Mouse (Mus musculus): ENCODE measurements around the gene Olfr406. TPM values are rescaled to one million over a fixed set of nuclear protein-coding genes. Genes with fewer than 3 reads are reported as not detected.

The Olfr406 gene
- total RNA-seq (2014; fragmentation: Nextera tagmentation) = not detected in 2 replicates
- not detected in 2 replicates for total RNA-seq (2017)
- not detected in 2 replicates for polyA plus RNA-seq (2012)

- Histone ChIP-seq H3K27me3 (ENCODE audit: insufficient read depth, low read length) (no peaks in the 10 kb centered on the region), H3K4me1 (ENCODE audit: insufficient read depth, low read depth, low read length) (no peaks in the 10 kb centered on the region), H3K4me3 (ENCODE audit: low read depth, low read length) (no peak within 1 kb of the TSS), H3K9me3 (replicated peaks) (no peaks in the 10 kb centered on the region), H3K36me3 (replicated peaks) (no peaks in the 10 kb centered on the region)
- TF ChIP-seq CTCF (IDR thresholded peaks at IDR 0.05; ENCODE audit: low read depth, low read length) = no peak
- no peak for TF ChIP-seq GATA1 (IDR thresholded peaks at IDR 0.05; ENCODE audit: borderline replicate concordance, low read length)
- TF ChIP-seq POLR2AphosphoS5 (IDR thresholded peaks at IDR 0.05; ENCODE audit: insufficient replicate concordance, low read depth, low read length) = no peak
- no peak for TF ChIP-seq GATA2 (IDR thresholded peaks at IDR 0.05; ENCODE audit: borderline replicate concordance, low read depth, low read length)
- no peak for TF ChIP-seq TAL1 (conservative IDR thresholded peaks at IDR 0.05; ENCODE audit: low read depth, low read length)
- DNase-seq (ENCODE audit: low spot score) (no peak), ATAC-seq (ENCODE audit: extremely low read depth, insufficient number of reproducible peaks, low FRiP score, poor library complexity, severe bottlenecking) (no peak)
Observed at GRCm38 (mm10) chr11:74259508-74259907, at the start of gene Olfr406. Gene Olfr406, plus strand, starts transcription at chr11:74259808.

DNA sequence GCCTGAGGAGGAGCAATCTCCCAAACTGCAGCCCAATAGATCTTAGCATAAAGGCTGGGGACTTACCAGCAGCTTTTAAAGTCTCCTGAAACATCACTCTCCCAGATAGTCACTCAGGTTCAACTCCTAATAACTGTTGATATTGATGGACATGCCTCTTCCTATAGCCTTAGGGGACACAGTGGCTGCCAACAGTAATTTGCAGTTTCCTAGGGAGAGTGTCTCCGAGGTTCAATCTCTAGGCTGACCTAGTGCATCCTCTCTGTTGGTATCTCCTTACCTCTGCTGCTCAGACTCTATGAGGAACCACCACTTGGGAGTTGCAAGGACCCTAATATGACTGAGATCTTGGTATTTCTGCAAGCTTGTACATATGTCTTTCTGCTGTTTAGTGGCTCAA is 48.3 kb upstream of the Olfr406 start, which contains the start of gene Olfr43:
Gene Olfr43, minus strand, starts transcription at position 101 of the 400 bp plus-strand sequence.
- ATAC-seq (ENCODE audit: extremely low read depth, insufficient number of reproducible peaks, low FRiP score, poor library complexity, severe bottlenecking) = no peak
- H3K36me3 ChIP-seq (replicated peaks) = no peaks in the 10 kb centered on the region
- no peaks in the 10 kb centered on the region for H3K27me3 ChIP-seq (ENCODE audit: insufficient read depth, low read length)

DNA sequence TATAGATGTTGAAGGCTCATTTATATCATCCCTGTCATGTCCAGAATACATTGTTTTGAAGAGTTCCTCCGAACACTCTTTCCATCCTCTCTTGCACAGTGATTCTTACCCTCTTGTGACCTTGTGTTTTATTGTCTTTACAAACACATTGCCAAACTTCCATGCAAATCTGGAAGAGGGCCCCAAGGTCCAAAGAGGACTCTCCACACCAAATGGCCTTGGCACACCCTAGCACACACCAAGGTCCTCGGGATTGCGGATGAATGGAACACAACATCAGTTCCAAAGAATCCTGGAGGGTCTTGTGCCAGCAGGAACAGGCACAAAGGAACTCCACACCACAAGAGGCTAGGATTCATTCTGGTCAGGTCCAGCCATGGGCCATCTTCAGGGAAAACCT is 18.4 kb upstream of the Olfr406 start:
- Histone ChIP-seq H3K9me3 (replicated peaks) (no peaks in the 10 kb centered on the region), H3K4me3 (ENCODE audit: low read depth, low read length) (no peak overlapping the region), H3K36me3 (replicated peaks) (no peaks in the 10 kb centered on the region), H3K27me3 (ENCODE audit: insufficient read depth, low read length) (no peaks in the 10 kb centered on the region), H3K4me1 (ENCODE audit: insufficient read depth, low read depth, low read length) (no peaks in the 10 kb centered on the region)
- TF ChIP-seq POLR2AphosphoS5 (IDR thresholded peaks at IDR 0.05; ENCODE audit: insufficient replicate concordance, low read depth, low read length) = no peak
- DNase-seq (ENCODE audit: low spot score) (no peak), ATAC-seq (ENCODE audit: extremely low read depth, insufficient number of reproducible peaks, low FRiP score, poor library complexity, severe bottlenecking) (no peak)

More for the DNA sequence above, 48.3 kb upstream of the Olfr406 start, which contains the start of gene Olfr43:
- Histone ChIP-seq H3K9me3 (replicated peaks) (no peaks in the 10 kb centered on the region), H3K4me1 (ENCODE audit: insufficient read depth, low read depth, low read length) (no peaks in the 10 kb centered on the region), H3K4me3 (ENCODE audit: low read depth, low read length) (no peak within 1 kb of the TSS)
- DNase-seq (ENCODE audit: low spot score) = no peak
- TF ChIP-seq GATA2 (IDR thresholded peaks at IDR 0.05; ENCODE audit: borderline replicate concordance, low read depth, low read length) (no peak), CTCF (IDR thresholded peaks at IDR 0.05; ENCODE audit: low read depth, low read length) (no peak), TAL1 (conservative IDR thresholded peaks at IDR 0.05; ENCODE audit: low read depth, low read length) (no peak), GATA1 (IDR thresholded peaks at IDR 0.05; ENCODE audit: borderline replicate concordance, low read length) (no peak), POLR2AphosphoS5 (IDR thresholded peaks at IDR 0.05; ENCODE audit: insufficient replicate concordance, low read depth, low read length) (no peak)

GRCm38 (mm10) chr11:74283436-74283835 is 23.8 kb downstream of the Olfr406 start, which contains the start of gene Olfr59:
Gene Olfr59, plus strand, starts transcription at chr11:74283736.
- TF ChIP-seq GATA2 (IDR thresholded peaks at IDR 0.05; ENCODE audit: borderline replicate concordance, low read depth, low read length) = no peak
- no peak for TF ChIP-seq TAL1 (conservative IDR thresholded peaks at IDR 0.05; ENCODE audit: low read depth, low read length)
- TF ChIP-seq GATA1 (IDR thresholded peaks at IDR 0.05; ENCODE audit: borderline replicate concordance, low read length) = no peak
- TF ChIP-seq POLR2AphosphoS5 (IDR thresholded peaks at IDR 0.05; ENCODE audit: insufficient replicate concordance, low read depth, low read length) = no peak
- ATAC-seq (ENCODE audit: extremely low read depth, insufficient number of reproducible peaks, low FRiP score, poor library complexity, severe bottlenecking) (no peak), DNase-seq (ENCODE audit: low spot score) (no peak)
- H3K36me3 ChIP-seq (replicated peaks) = no peaks in the 10 kb centered on the region
- H3K4me3 ChIP-seq (ENCODE audit: low read depth, low read length) = no peak within 1 kb of the TSS
- no peaks in the 10 kb centered on the region for H3K27me3 ChIP-seq (ENCODE audit: insufficient read depth, low read length)
- H3K4me1 ChIP-seq (ENCODE audit: insufficient read depth, low read depth, low read length) = no peaks in the 10 kb centered on the region
- H3K9me3 ChIP-seq (replicated peaks) = no peaks in the 10 kb centered on the region

GRCm38 (mm10) chr11:74287256-74287655 is 27.6 kb downstream of the Olfr406 start:
- Histone ChIP-seq H3K36me3 (replicated peaks) (no peaks in the 10 kb centered on the region), H3K27me3 (ENCODE audit: insufficient read depth, low read length) (0 out of 2 replicates have a peak, but pooled peaks cover 3% of the 10 kb centered on the region), H3K9me3 (replicated peaks) (no peaks in the 10 kb centered on the region), H3K4me1 (ENCODE audit: insufficient read depth, low read depth, low read length) (no peaks in the 10 kb centered on the region), H3K4me3 (ENCODE audit: low read depth, low read length) (no peak overlapping the region)
- ATAC-seq (ENCODE audit: extremely low read depth, insufficient number of reproducible peaks, low FRiP score, poor library complexity, severe bottlenecking) (no peak), DNase-seq (ENCODE audit: low spot score) (no peak)
- TF ChIP-seq CTCF (IDR thresholded peaks at IDR 0.05; ENCODE audit: low read depth, low read length) = no peak
- TF ChIP-seq TAL1 (conservative IDR thresholded peaks at IDR 0.05; ENCODE audit: low read depth, low read length) = no peak
- TF ChIP-seq GATA2 (IDR thresholded peaks at IDR 0.05; ENCODE audit: borderline replicate concordance, low read depth, low read length) = no peak
- no peak for TF ChIP-seq GATA1 (IDR thresholded peaks at IDR 0.05; ENCODE audit: borderline replicate concordance, low read length)
- no peak for TF ChIP-seq POLR2AphosphoS5 (IDR thresholded peaks at IDR 0.05; ENCODE audit: insufficient replicate concordance, low read depth, low read length)

Other genes with a start within 250 kb of the Olfr406 start
- not detected in 2 replicates for gene Olfr139, start 203.3 kb upstream of the Olfr406 start, total RNA-seq (2014; fragmentation: Nextera tagmentation)
- gene Olfr139, start 203.3 kb upstream of the Olfr406 start, total RNA-seq (2017) = 0.16 and 0.23 TPM in 2 replicates
- gene Olfr139, start 203.3 kb upstream of the Olfr406 start, polyA plus RNA-seq (2012) = not detected in 2 replicates
- not detected in 2 replicates for gene Olfr399, start 203.2 kb upstream of the Olfr406 start, total RNA-seq (2014; fragmentation: Nextera tagmentation)
- gene Olfr399, start 203.2 kb upstream of the Olfr406 start, total RNA-seq (2017) = 0.05 TPM in 1 of 2 replicates, not detected in the other
- gene Olfr399, start 203.2 kb upstream of the Olfr406 start, polyA plus RNA-seq (2012) = not detected in 2 replicates
- not detected in 2 replicates for gene Zfp616, start 189.9 kb upstream of the Olfr406 start, total RNA-seq (2014; fragmentation: Nextera tagmentation)
- 0.05 and 0.12 TPM in 2 replicates for gene Zfp616, start 189.9 kb upstream of the Olfr406 start, total RNA-seq (2017)
- not detected in 2 replicates for gene Zfp616, start 189.9 kb upstream of the Olfr406 start, polyA plus RNA-seq (2012)
- gene Olfr401, start 146.1 kb upstream of the Olfr406 start, total RNA-seq (2014; fragmentation: Nextera tagmentation) = not detected in 2 replicates
- 0.06 TPM in 1 of 2 replicates, not detected in the other for gene Olfr401, start 146.1 kb upstream of the Olfr406 start, total RNA-seq (2017)
- not detected in 2 replicates for gene Olfr401, start 146.1 kb upstream of the Olfr406 start, polyA plus RNA-seq (2012)
- not detected in 2 replicates for gene Olfr402, start 106.3 kb upstream of the Olfr406 start, total RNA-seq (2014; fragmentation: Nextera tagmentation)
- gene Olfr402, start 106.3 kb upstream of the Olfr406 start, total RNA-seq (2017) = 0.11 TPM in 1 of 2 replicates, not detected in the other
- not detected in 2 replicates for gene Olfr402, start 106.3 kb upstream of the Olfr406 start, polyA plus RNA-seq (2012)
- not detected in 2 replicates for gene Olfr403, start 73.6 kb upstream of the Olfr406 start, total RNA-seq (2014; fragmentation: Nextera tagmentation)
- 0.23 and 0.55 TPM in 2 replicates for gene Olfr403, start 73.6 kb upstream of the Olfr406 start, total RNA-seq (2017)
- not detected in 2 replicates for gene Olfr403, start 73.6 kb upstream of the Olfr406 start, polyA plus RNA-seq (2012)
- gene Olfr43, start 48.4 kb upstream of the Olfr406 start, total RNA-seq (2014; fragmentation: Nextera tagmentation) = not detected in 2 replicates
- 0.05 TPM in 1 of 2 replicates, not detected in the other for gene Olfr43, start 48.4 kb upstream of the Olfr406 start, total RNA-seq (2017)
- not detected in 2 replicates for gene Olfr43, start 48.4 kb upstream of the Olfr406 start, polyA plus RNA-seq (2012)
- not detected in 2 replicates for gene Olfr59, start 23.9 kb downstream of the Olfr406 start, total RNA-seq (2014; fragmentation: Nextera tagmentation)
- 0.11 TPM in 1 of 2 replicates, not detected in the other for gene Olfr59, start 23.9 kb downstream of the Olfr406 start, total RNA-seq (2017)
- not detected in 2 replicates for gene Olfr59, start 23.9 kb downstream of the Olfr406 start, polyA plus RNA-seq (2012)
- not detected in 2 replicates for gene Olfr410, start 78.2 kb downstream of the Olfr406 start, total RNA-seq (2014; fragmentation: Nextera tagmentation)
- under 0.01 and 0.11 TPM in 2 replicates for gene Olfr410, start 78.2 kb downstream of the Olfr406 start, total RNA-seq (2017)
- not detected in 2 replicates for gene Olfr410, start 78.2 kb downstream of the Olfr406 start, polyA plus RNA-seq (2012)
- not detected in 2 replicates for gene Olfr411, start 92.8 kb downstream of the Olfr406 start, total RNA-seq (2014; fragmentation: Nextera tagmentation)
- 0.22 TPM in 1 of 2 replicates, not detected in the other for gene Olfr411, start 92.8 kb downstream of the Olfr406 start, total RNA-seq (2017)
- gene Olfr411, start 92.8 kb downstream of the Olfr406 start, polyA plus RNA-seq (2012) = not detected in 2 replicates
- gene Olfr412, start 102.3 kb downstream of the Olfr406 start, total RNA-seq (2014; fragmentation: Nextera tagmentation) = not detected in 2 replicates
- 0.12 and 0.22 TPM in 2 replicates for gene Olfr412, start 102.3 kb downstream of the Olfr406 start, total RNA-seq (2017)
- not detected in 2 replicates for gene Olfr412, start 102.3 kb downstream of the Olfr406 start, polyA plus RNA-seq (2012)